Mouse (Mus musculus) activated CD4-positive, CD25-positive, alpha-beta regulatory T cell, adult 4 months (primary cell): ENCODE data around the gene Gm21983. TPM values are rescaled to one million over a fixed set of nuclear protein-coding genes. Genes with fewer than 3 reads are reported as not detected.

ENCODE experiments used
- ATAC-seq: one replicate; pipeline ENCODE4 v1.8.0; 2017
- polyA plus RNA-seq, 2 experiments: library from polyadenylated mRNA; unstranded; fragments of 100-300 nt; shearing (Covaris generic); gene quantifications; one replicate each; pipeline ENCODE4 v1.2.1; 2017

Gene Gm21983
- polyA plus RNA-seq: under 1 TPM in 1 of 2 experiments, not detected in 1; 0.52 TPM

GRCm38 (mm10) chr7:27180837-27181695 lies at the start of gene Gm21983, which contains the start of gene Mia:
Gm21983 (minus strand) TSS chr7:27181086.
Mia (minus strand) TSS chr7:27181157.
- no peak for ATAC-seq

- ATAC-seq: peak; percentile 6
Measured at GRCm38 (mm10) chr7:27228865-27229264, 48.0 kb upstream of the Gm21983 start.

DNA sequence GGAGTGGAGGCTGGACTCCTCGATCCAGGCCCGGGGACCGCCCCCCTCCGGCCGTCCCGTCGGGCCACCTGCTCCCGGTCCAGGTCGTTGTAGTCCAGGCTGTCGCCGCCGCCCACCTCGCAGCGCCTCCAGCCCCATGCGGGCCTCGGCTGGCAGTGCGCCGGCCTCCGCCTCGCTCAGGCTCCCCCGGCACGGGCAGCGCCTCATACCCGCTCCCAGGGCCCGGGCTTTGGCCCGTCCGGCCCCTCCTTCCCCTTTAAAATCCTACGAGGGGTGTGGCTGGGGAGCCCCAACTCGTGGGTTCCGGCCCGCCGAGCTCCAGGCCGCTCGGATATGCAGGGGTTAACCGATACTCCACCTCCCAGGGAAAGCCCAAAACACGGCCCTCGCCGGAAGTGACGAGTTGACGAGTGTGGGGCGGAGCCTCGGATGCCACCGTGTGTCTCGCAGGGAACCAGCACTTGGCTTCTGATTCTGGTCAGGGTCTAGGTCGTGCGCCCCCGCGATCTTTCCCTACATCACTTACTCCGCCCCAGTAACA lies 47.5 kb upstream of the Gm21983 start, which contains the start of gene Itpkc:
Gene Itpkc, minus strand, starts transcription at position 381 of the 541 bp plus-strand sequence.
- ATAC-seq: peak; percentile 88

DNA sequence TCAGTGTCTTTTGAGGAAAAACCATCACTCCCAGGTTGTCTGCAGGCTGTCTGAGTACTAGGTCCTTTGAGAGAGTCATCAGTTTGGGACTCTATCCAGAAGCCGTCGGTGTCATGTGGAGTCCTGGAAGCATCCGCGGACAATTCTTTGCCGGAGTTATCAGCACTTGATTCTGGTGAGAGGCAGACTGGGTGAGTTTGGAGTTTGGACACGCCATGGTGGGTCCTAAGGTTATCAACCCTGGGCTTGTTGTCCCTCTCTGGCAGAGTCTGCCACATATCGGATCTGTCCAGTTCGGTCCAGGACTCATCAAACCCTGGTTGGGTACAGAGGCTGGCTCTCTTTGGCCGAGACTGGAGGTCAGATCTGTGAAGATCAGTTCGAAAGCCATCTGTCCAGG lies 46.8 kb upstream of the Gm21983 start:
- ATAC-seq: no peak

DNA sequence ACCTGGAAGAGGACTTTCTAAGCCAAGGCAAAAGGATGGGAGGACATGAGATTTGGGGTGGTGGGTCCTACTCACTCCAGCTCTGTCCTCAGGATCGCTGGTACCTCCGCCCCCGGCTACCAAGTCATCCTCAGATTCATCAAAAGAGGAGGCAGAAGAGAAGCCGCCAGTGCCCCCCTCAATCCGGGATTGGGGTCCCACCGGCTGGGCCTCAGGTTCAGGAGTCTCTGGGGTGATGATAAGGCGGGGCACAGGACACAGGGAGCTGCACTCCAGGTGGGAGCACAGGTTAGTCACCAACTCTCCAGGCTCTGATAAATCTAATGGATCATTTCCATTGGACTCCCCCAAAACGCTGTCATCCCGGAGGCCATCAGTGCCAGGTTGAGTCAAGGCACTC lies 46.4 kb upstream of the Gm21983 start:
- no peak for ATAC-seq

GRCm38 (mm10) chr7:27224877-27225575 lies 44.1 kb upstream of the Gm21983 start:
- no peak for ATAC-seq

DNA sequence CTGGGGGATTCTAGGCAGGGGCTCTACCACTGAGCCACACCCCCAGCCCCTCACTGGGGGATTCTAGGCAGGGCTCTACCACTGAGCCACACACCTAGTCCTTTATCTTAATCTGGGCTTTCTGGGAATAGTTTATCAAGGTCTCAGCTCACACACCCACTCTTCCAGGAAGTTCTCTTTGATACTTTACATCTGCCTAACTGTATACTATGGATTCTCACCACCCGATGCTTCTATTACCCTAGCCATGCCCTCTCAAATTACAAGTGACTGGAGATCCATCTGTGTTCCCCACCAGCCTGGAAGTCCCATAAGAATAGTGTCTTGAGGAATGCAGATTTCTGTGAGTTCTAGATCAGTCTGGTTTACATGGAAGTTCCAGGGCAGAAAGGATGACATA lies 41.7 kb upstream of the Gm21983 start:
- no peak for ATAC-seq

- ATAC-seq: no peak
Measured at GRCm38 (mm10) chr7:27221939-27222338, 41.1 kb upstream of the Gm21983 start.

- ATAC-seq: no peak
Measured at GRCm38 (mm10) chr7:27219937-27220336, 39.1 kb upstream of the Gm21983 start.

- ATAC-seq: no peak
Measured at GRCm38 (mm10) chr7:27218586-27218985, 37.7 kb upstream of the Gm21983 start.

DNA sequence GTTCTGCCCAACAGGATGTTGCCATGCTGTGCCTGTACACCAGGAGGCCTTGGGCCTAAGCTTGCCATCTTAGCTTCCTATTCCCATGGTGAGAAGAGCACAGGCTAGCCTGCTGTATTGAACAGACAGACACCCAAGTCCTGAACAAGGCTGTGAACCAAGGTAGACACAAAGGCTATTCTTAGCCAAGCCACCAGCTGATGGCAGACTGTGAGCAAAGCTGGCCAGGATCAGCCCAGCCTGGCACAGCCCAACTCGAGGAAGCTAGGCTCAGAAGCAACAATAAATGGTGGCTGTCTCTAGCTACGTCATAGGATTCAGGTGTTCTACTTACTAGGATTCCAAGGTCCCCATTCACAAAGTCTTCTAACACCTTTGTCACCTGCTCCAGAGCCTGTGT lies 31.7 kb upstream of the Gm21983 start:
- ATAC-seq: no peak

DNA sequence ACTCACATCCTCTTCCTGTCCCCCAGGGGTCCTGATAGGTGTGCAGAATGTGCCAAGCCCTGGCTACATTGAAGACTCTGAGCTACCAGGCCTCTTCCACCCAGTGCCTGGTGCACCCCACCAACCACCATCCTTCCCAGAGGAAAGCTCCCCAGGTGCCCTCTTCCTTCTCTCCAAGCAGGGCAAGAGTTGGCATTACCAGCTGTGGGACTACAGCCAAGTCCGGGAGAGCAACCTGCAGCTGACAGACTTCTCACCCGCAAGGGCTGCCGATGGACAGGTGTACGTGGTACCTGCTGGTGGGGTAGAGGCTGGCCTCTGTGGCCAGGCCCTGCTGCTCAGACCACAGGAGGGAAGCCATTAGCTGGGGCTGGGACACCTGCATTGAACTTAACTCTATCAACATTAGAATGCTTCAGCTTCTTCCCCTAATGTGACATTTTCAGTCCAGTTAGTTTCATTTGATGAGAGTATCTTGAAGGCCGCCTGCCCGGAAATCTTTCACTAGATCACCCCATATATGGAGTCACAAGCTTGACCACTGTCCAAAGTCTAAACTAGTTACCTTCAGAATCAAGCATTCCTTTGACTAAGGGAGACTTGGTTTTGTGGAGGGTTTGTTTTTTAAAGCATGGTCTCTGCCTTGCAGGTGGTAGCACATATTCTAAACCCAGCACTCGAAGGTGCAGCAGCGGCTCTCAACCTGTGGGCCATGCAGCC lies 23.0 kb upstream of the Gm21983 start:
- ATAC-seq: no peak

- ATAC-seq: no peak
Measured at GRCm38 (mm10) chr7:27198779-27199178, 17.9 kb upstream of the Gm21983 start.

DNA sequence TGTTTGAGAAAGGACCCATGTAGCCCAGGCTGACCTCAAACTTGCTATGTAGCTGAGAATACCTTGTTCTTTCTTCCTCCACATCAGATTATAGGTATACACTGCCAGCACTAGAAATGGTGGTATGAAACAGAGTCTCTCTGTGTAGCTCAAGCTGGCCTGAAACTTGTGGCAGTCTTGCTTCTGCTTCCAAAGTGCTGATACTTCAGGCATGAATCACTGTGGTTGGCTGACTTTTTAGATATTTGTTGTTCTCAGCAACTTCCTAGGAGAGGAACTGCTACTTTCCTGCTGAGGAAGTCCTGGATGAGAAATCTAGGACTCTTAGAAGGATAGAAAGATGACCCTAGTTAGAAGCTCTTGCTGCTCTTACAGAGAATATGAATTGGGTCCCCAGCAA lies 17.5 kb upstream of the Gm21983 start:
- ATAC-seq: no peak

- ATAC-seq: no peak
Measured at GRCm38 (mm10) chr7:27197634-27198033, 16.7 kb upstream of the Gm21983 start.

GRCm38 (mm10) chr7:27197136-27197535 lies 16.2 kb upstream of the Gm21983 start:
- no peak for ATAC-seq

DNA sequence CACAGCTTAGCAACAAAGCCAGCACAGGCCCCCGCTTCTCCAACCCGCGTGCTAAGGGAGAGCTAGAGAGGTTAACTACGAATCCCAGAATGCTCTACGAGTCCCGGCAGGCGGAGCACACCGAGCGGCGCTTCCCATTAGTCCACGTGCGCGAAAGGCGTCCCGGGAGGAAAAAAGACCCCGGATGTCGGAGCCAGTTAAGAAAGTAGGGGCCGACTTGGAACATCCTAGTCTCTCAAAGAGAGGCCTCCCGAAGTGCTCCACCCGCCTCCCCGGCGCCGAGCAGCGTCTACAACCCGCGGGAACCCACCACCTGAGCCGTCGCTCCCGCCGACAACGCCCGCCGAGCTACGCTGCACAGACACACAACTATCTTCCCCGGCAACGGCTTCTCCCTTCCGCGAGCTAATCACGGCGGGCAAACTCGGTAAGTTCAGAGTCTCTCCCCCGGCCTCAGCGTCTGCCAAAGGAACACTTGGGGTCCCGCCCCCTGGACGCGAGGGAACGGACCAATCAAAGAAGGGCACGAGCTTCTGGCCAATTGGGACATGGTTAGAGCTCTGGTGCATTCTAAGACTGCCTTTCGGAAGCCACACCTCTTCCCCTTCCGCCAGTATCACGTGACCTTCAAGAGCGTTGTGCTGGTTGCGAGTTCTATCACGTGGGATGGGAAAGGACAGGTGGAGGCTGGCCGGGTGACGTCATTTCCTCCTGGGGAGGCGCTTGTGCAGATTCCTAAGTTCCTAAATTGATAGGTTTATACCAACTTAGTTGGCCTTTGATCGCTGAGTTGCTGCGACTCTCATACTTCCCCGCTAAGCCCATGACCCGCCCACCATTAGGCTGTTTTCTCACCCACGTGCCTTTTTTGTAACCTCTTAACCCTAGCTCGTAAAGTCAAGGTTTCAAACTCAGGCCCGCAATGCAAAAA lies 15.1 kb upstream of the Gm21983 start, which contains the start of the genes BC024978 and Snrpa:
Gene BC024978, plus strand, starts transcription at position 101 of the 931 bp plus-strand sequence.
Gene Snrpa, minus strand, starts transcription at position 591 of the 931 bp plus-strand sequence.
- peak; percentile 96 for ATAC-seq

- no peak for ATAC-seq
Measured at GRCm38 (mm10) chr7:27193731-27194130, 12.8 kb upstream of the Gm21983 start.

GRCm38 (mm10) chr7:27192434-27192833 lies 11.5 kb upstream of the Gm21983 start:
- no peak for ATAC-seq

DNA sequence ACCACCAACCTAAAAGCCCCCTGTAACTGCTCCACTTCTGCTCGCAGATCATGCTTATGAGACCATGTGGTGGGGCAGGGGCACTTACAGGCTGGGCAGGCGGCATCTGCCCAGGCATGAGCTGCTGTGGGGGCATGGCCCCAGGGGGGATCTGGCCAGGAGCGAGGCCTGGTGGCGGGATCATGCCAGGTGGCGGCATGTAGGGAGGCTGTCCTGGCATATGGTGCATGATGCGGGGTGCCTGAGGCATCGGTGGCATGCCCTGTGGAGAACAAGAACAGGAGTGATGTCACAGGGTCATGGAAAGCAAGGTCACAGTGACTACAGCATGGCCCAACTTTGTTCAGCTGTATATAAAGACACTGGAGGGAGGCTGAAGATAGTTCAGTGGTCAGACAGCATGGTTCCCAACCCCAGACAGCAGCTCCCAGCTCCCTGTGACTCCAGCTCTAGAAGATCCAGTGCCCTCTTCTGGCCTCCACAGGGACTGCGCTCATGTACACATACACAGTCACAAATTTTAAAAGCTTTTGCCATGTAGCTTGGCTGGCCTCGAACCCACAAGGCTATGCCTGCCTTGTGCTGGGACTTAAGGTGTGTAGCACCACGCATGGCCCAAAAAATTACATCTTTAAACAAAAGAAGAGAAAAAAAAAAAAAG lies 8.5 kb upstream of the Gm21983 start:
- ATAC-seq: no peak

GRCm38 (mm10) chr7:27185986-27186385 lies 5.1 kb upstream of the Gm21983 start:
- ATAC-seq: no peak
